Mouse (Mus musculus) MEL (cell line): Measurements from ENCODE around the gene Kcnmb4.

Experiments
- CTCF ChIP-seq, 3 experiments: IDR thresholded peaks in 2 of 3; conservative IDR thresholded peaks in 1 of 3; 2 replicates each; pipeline ENCODE4 v1.5.1; 2011 to 2012; ENCODE audit warnings: low read length in 3 of 3, low read depth in 2 of 3, mild to moderate bottlenecking in 2 of 3, improper control_type of control experiment in 1 of 3, inconsistent platforms in 1 of 3, mixed read lengths in 1 of 3, moderate library complexity in 1 of 3; ENCODE audit not compliant: control insufficient read depth in 1 of 3, insufficient read depth in 1 of 3, poor library complexity in 1 of 3, severe bottlenecking in 1 of 3
- EP300 ChIP-seq, 2 experiments: IDR thresholded peaks; 2 replicates each; pipeline ENCODE4 v1.6.1; 2011; ENCODE audit warnings: improper control_type of control experiment in 2 of 2, low read length in 2 of 2, low read depth in 1 of 2, mild to moderate bottlenecking in 1 of 2
- GATA1 ChIP-seq: IDR thresholded peaks from 2 replicates; pipeline ENCODE4 v1.6.1; 2011; ENCODE audit warnings: low read depth, low read length, improper control_type of control experiment
- HCFC1 ChIP-seq: IDR thresholded peaks from 2 replicates; pipeline ENCODE4 v1.6.1; 2012; ENCODE audit warnings: low read depth, mild to moderate bottlenecking, inconsistent platforms, low read length, improper control_type of control experiment, moderate library complexity
- MXI1 ChIP-seq: IDR thresholded peaks from 2 replicates; pipeline ENCODE4 v1.6.1; 2011; ENCODE audit warnings: mild to moderate bottlenecking, low read depth, low read length, improper control_type of control experiment
- POLR2A ChIP-seq, 2 experiments: IDR thresholded peaks; 2 replicates each; pipeline ENCODE4 v1.6.1; 2011 to 2012; ENCODE audit warnings: low read length in 2 of 2, mild to moderate bottlenecking in 2 of 2, control low read depth in 1 of 2, improper control_type of control experiment in 1 of 2, low read depth in 1 of 2, moderate library complexity in 1 of 2; ENCODE audit not compliant: control insufficient read depth in 1 of 2, insufficient read depth in 1 of 2, poor library complexity in 1 of 2

- no peak for TF ChIP-seq POLR2A (IDR thresholded peaks at IDR 0.05; ENCODE audit: control insufficient read depth in 1 of 2, insufficient read depth in 1 of 2, low read depth in 1 of 2, low read length in 2 of 2, poor library complexity in 1 of 2)
- TF ChIP-seq CTCF (IDR thresholded peaks at IDR 0.05 in 2 of 3, conservative IDR thresholded peaks at IDR 0.05 in 1 of 3; ENCODE audit: control insufficient read depth in 1 of 3, insufficient read depth in 1 of 3, low read depth in 2 of 3, low read length in 3 of 3, poor library complexity in 1 of 3, severe bottlenecking in 1 of 3): no peak
- no peak for TF ChIP-seq HCFC1
- TF ChIP-seq GATA1: no peak
- no peak for TF ChIP-seq EP300 (IDR thresholded peaks at IDR 0.05; ENCODE audit: low read depth in 1 of 2, low read length in 2 of 2)
- TF ChIP-seq MXI1: no peak
These were observed 55.5 kb downstream of the Kcnmb4 start for GRCm38 (mm10) chr10:116418121-116418726.
